In the genomic region with DNA sequence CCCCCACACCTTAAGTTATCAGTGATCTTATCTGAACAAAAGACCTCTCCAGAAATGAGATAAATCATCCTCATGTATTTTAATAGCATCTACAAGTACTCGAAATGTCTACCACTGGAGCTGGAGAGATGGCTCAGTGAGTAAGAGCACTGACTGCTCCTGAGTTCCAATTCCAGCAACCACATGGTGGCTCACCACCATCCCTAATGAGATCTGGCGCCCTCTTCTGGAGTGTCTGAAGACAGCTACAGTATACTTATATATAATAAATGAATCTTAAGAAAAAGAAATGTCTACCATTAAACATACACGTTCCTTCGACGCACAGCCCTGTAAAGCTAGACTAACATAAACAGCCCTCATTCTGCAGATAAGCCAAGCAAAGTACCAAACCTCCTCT, we compare ENCODE assay signal across 8 mouse cellular contexts. TPM values are rescaled to one million over a fixed set of nuclear protein-coding genes. Genes with fewer than 3 reads are reported as not detected.
DNase-seq lines count a peak whose midpoint lies in the region; ATAC-seq and TF ChIP-seq lines count a peak whose summit lies in the region.

No protein-coding gene starts in this region.

- H3K4me3 ChIP-seq in intestine, postnatal 0 days (ENCODE audit: low read depth, low read length): no peak overlapping the region
- H3K4me3 ChIP-seq in intestine, embryonic 16.5 days (ENCODE audit: low read length): no peak overlapping the region
- no peak overlapping the region for H3K4me3 ChIP-seq in lung, adult 2 months (replicated peaks; ENCODE audit: extremely low read depth, low read depth, low read length)

- no peaks in the 10 kb centered on the region for H3K4me1 ChIP-seq in intestine, postnatal 0 days (replicated peaks; ENCODE audit: control insufficient read depth, insufficient read depth, low read length)
- H3K4me1 ChIP-seq in intestine, embryonic 16.5 days (ENCODE audit: control insufficient read depth, insufficient read depth, low read length): no peaks in the 10 kb centered on the region
- H3K4me1 ChIP-seq in lung, adult 2 months (ENCODE audit: control insufficient read depth, insufficient read depth, low read length): no peaks in the 10 kb centered on the region

- peak; percentile 43 to 44 for DNase-seq in B cell, adult 2 months
- peak; percentile 9 for DNase-seq in T-cell, adult 2 months (ENCODE audit: low spot score)
- DNase-seq in lung, adult 2 months: no peak
- no peak for DNase-seq in left cerebral cortex, adult 9 months (ENCODE audit: low spot score in 2 of 2)
- DNase-seq in cerebellum, postnatal 14 days: no peak

- H3K9me3 ChIP-seq in intestine, postnatal 0 days (ENCODE audit: control insufficient read depth): no peaks in the 10 kb centered on the region
- no peaks in the 10 kb centered on the region for H3K9me3 ChIP-seq in intestine, embryonic 16.5 days (ENCODE audit: control insufficient read depth, low read length)

- H3K27ac ChIP-seq in intestine, postnatal 0 days (ENCODE audit: low read depth, low read length): no peak overlapping the region
- H3K27ac ChIP-seq in intestine, embryonic 16.5 days (ENCODE audit: low read length): no peak overlapping the region

- 74% methylated on average over 5 of the region's 5 CpGs for WGBS in intestine, postnatal 0 days
- 78% methylated on average over 5 of the region's 5 CpGs for whole genome bisulfite sequencing in intestine, embryonic 16.5 days
- 73% methylated on average over 5 of the region's 5 CpGs for WGBS in lung, adult 2 months

- TF ChIP-seq POLR2A in lung, adult 2 months (IDR thresholded peaks at IDR 0.05; ENCODE audit: borderline replicate concordance, extremely low read depth, low read depth, low read length): no peak

- no peak overlapping the region for H3K4me2 ChIP-seq in intestine, postnatal 0 days (replicated peaks; ENCODE audit: low read depth)
- H3K4me2 ChIP-seq in intestine, embryonic 16.5 days (ENCODE audit: low read depth, low read length): no peak overlapping the region

- TF ChIP-seq CTCF in intestine, postnatal 0 days (IDR thresholded peaks at IDR 0.05; ENCODE audit: low read depth): peak; percentile 67
- peak; percentile 22; the same call in 1 of the 2 replicates for TF ChIP-seq CTCF in lung, adult 2 months (IDR thresholded peaks at IDR 0.05; ENCODE audit: insufficient read depth, low read length)

- H3K27me3 ChIP-seq in intestine, postnatal 0 days (replicated peaks; ENCODE audit: control insufficient read depth, insufficient read depth, low read length): no peaks in the 10 kb centered on the region
- no peaks in the 10 kb centered on the region for H3K27me3 ChIP-seq in intestine, embryonic 16.5 days (replicated peaks; ENCODE audit: control insufficient read depth, insufficient read depth, low read length)

- ATAC-seq in intestine, postnatal 0 days: no peak
- no peak for ATAC-seq in intestine, embryonic 16.5 days
- ATAC-seq in megakaryocyte, adult 5-6 weeks (ENCODE audit: poor library complexity, severe bottlenecking): no peak

- H3K9ac ChIP-seq in intestine, postnatal 0 days (ENCODE audit: low read depth, low read length): no peak overlapping the region
- H3K9ac ChIP-seq in intestine, embryonic 16.5 days (ENCODE audit: low read depth, low read length): no peak overlapping the region

- H3K36me3 ChIP-seq in intestine, postnatal 0 days (ENCODE audit: control insufficient read depth, insufficient read depth): peaks cover 24% of the 10 kb centered on the region
- H3K36me3 ChIP-seq in intestine, embryonic 16.5 days (ENCODE audit: control insufficient read depth, insufficient read depth, low read length): no peaks in the 10 kb centered on the region

RNA-seq across cellular contexts. Expression of a gene that starts 32.3 kb away (rescaled TPM):
- 6.0 and 6.9 TPM in 2 replicates for polyA plus RNA-seq in intestine, postnatal 0 days (2015; fragmentation: Nextera tagmentation; extraction: Ambion mirVana)
- 9.7 and 9.8 TPM in 2 replicates for polyA plus RNA-seq in intestine, embryonic 16.5 days (2015; fragmentation: Nextera tagmentation; extraction: Ambion mirVana)
- 19.5 and 46.7 TPM in 2 replicates for polyA plus RNA-seq in lung, adult 2 months (2012; rRNA removed)
- total RNA-seq in megakaryocyte, adult 5-6 weeks (2015): 109 and 112 TPM in 2 replicates
- 88.3 and 94.4 TPM in 2 replicates for total RNA-seq in megakaryocyte, adult 5-6 weeks (2017)

RNA-seq across cellular contexts. Expression of a gene that starts 45.9 kb away (rescaled TPM):
- polyA plus RNA-seq in intestine, postnatal 0 days (2015; fragmentation: Nextera tagmentation; extraction: Ambion mirVana): 1.2 and 1.8 TPM in 2 replicates
- 1.4 and 1.8 TPM in 2 replicates for polyA plus RNA-seq in intestine, embryonic 16.5 days (2015; fragmentation: Nextera tagmentation; extraction: Ambion mirVana)
- polyA plus RNA-seq in lung, adult 2 months (2012; rRNA removed): 25.6 and 47.8 TPM in 2 replicates
- 1.0 and 3.0 TPM in 2 replicates for total RNA-seq in megakaryocyte, adult 5-6 weeks (2015)
- 3.0 and 3.6 TPM in 2 replicates for total RNA-seq in megakaryocyte, adult 5-6 weeks (2017)

RNA-seq across cellular contexts. Expression of a gene that starts 54.8 kb away (rescaled TPM):
- 9.6 and 11.1 TPM in 2 replicates for polyA plus RNA-seq in intestine, postnatal 0 days (2015; fragmentation: Nextera tagmentation; extraction: Ambion mirVana)
- 14.0 and 16.3 TPM in 2 replicates for polyA plus RNA-seq in intestine, embryonic 16.5 days (2015; fragmentation: Nextera tagmentation; extraction: Ambion mirVana)
- polyA plus RNA-seq in lung, adult 2 months (2012; rRNA removed): 3.0 and 4.8 TPM in 2 replicates
- 57.8 and 70.3 TPM in 2 replicates for total RNA-seq in megakaryocyte, adult 5-6 weeks (2015)
- total RNA-seq in megakaryocyte, adult 5-6 weeks (2017): 51.8 and 58.5 TPM in 2 replicates

Comparison
In these comparisons a context has a peak if more than half of its experiments do, and no peak if none do; other contexts are left out.
1. DNase-seq: peak in B cell, adult 2 months (2 of 2) and T-cell, adult 2 months (single experiment); none in lung, adult 2 months (single experiment), left cerebral cortex, adult 9 months (0 of 2) and cerebellum, postnatal 14 days (0 of 2).